Mouse (Mus musculus) liver, adult 2 months (tissue): ENCODE data around the gene Acaa1a.

ENCODE experiments used
- CTCF ChIP-seq: fragments of 200-500 bp; IDR thresholded peaks from 2 replicates; pipeline ENCODE4 v1.5.1; 2011; ENCODE audit warnings: low read depth, low read length, control low read depth
- POLR2A ChIP-seq: fragments of 200-500 bp; IDR thresholded peaks from 2 replicates; pipeline ENCODE4 v1.6.1; 2011; ENCODE audit warnings: low read length, control low read depth; ENCODE audit not compliant: insufficient read depth; ENCODE audit errors: extremely low read depth

- TF ChIP-seq CTCF (no peak), POLR2A (no peak)
These were observed 41.8 kb upstream of the Acaa1a start for GRCm38 (mm10) chr9:119297696-119298095.
